Comparison of ENCODE assay signal across 14 mouse cellular contexts in genomic region chr7:35357621-35358020, GRCm38 (mm10).
A peak's percentile ranks its signal among the peaks of the same experiment; 100 is the strongest.
DNase-seq lines count a peak whose midpoint lies in the region.
"Had no signal": no experiment of that assay in that cellular context is flagged by ENCODE, and none has a peak within 500 bp of the region (broad histone marks: within the 10 kb centered on the region; RNA-seq: fewer than 3 reads in every experiment).

No protein-coding gene starts in this region.

- DNase-seq in cerebellum, adult 9-10 months = peak; percentile 29
- no peak for DNase-seq in cerebellum, postnatal 4 days (ENCODE audit: low spot score in 2 of 2)
- DNase-seq in brain, adult 2 months (ENCODE audit: low read depth, low spot score) = peak; percentile 60
- DNase-seq in cerebellum, adult 9-11 months = peak; percentile 49
- DNase-seq in cerebellum, postnatal 25 days = peak; percentile 25 to 35
- no peak for DNase-seq in embryo, embryonic 10.5 days (ENCODE audit: low spot score)
- DNase-seq: adrenal gland, adult 2 months; adrenal gland, postnatal 14 days; forebrain, postnatal 0 days; gastrocnemius, postnatal 25 days; heart, adult 18-20 months; heart, postnatal 10 days; heart, postnatal 36 days; kidney, adult 18-20 months had no signal

Comparison
In these comparisons a context has a peak if more than half of its experiments do, and no peak if none do; other contexts are left out.
1. DNase-seq: peak in cerebellum, adult 9-10 months (single experiment), brain, adult 2 months (single experiment), cerebellum, adult 9-11 months (single experiment) and cerebellum, postnatal 25 days (2 of 2); none in cerebellum, postnatal 4 days (0 of 2) and embryo, embryonic 10.5 days (single experiment).